Mouse (Mus musculus): Measurements from ENCODE around the gene Gm3415. TPM values are rescaled to one million over a fixed set of nuclear protein-coding genes. Genes with fewer than 3 reads are reported as not detected.
"Not testable (repeated sequence)": the region's sequence is repeated elsewhere in the genome, so short reads cannot be mapped to it uniquely, and the experiment has no call there.

The Gm3415 gene
- total and polyA plus RNA-seq, 2 experiments from 2014 or later = not detected

DNA sequence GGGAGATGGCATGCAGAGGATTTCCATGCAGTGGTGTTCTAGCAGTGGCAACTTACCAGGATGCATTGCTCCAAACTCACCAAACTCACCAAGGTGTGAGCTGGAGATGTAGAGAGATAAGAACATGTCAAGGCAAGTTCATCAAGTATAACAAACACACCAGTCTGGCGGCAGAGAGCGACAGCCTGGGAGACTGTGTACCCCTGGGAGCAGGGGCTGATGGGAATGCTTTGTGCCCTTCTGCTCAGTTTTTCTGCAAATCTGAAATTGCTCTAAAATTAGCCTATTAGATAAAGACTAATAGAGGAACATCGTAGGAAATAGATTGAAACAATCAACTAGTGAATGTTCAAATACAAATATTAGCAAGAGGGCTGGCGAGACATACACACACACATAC is 35.7 kb downstream of the Gm3415 start:
- ATAC-seq (no peak), DNase-seq (no peak)
- Histone ChIP-seq H3K4me2 (ENCODE audit: low read depth) (no peak overlapping the region), H3K4me3 (ENCODE audit: low read depth, low read length) (no peak overlapping the region), H3K27me3 (ENCODE audit: insufficient read depth, low read length) (no peaks in the 10 kb centered on the region), H3K9ac (no peak overlapping the region), H3K4me1 (ENCODE audit: insufficient read depth) (no peaks in the 10 kb centered on the region), H3K9me3 (ENCODE audit: low read length) (no peaks in the 10 kb centered on the region), H3K36me3 (ENCODE audit: insufficient read depth) (no peaks in the 10 kb centered on the region), H3K27ac (ENCODE audit: low read depth, low read length) (no peak overlapping the region)
- 70% methylated on average over 4 of the region's 4 CpGs for WGBS
- TF ChIP-seq CTCF (IDR thresholded peaks at IDR 0.05; ENCODE audit: low read depth) = no peak

DNA sequence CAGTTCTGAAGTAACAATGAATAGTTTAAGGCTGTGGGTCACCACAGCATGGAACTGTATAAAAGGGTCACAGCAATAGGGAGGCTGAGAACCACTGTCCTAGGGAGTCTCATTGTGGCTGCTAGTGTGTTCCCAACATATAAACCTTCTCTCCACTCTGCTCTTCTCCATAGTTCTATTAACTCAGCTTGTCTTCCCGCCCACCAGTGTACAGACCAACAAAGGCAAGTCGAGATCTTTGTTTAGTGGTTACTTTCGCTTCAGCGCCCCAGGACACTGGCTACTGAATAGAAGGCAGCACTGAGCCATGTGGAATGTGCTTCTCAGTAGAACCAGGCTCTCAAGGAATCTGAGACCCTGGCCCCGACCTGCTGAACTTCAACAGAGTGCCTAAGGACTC is 36.6 kb downstream of the Gm3415 start:
- DNase-seq = peak; percentile 30
- peak; percentile 53 for ATAC-seq
- Histone ChIP-seq H3K9ac (no peak overlapping the region), H3K4me3 (ENCODE audit: low read depth, low read length) (no peak overlapping the region), H3K27me3 (ENCODE audit: insufficient read depth, low read length) (no peaks in the 10 kb centered on the region), H3K4me2 (ENCODE audit: low read depth) (no peak overlapping the region), H3K27ac (ENCODE audit: low read depth, low read length) (no peak overlapping the region), H3K36me3 (ENCODE audit: insufficient read depth) (no peaks in the 10 kb centered on the region), H3K4me1 (ENCODE audit: insufficient read depth) (no peaks in the 10 kb centered on the region), H3K9me3 (ENCODE audit: low read length) (no peaks in the 10 kb centered on the region)
- 9% methylated on average over 5 of the region's 5 CpGs for WGBS
- no peak for TF ChIP-seq CTCF (IDR thresholded peaks at IDR 0.05; ENCODE audit: low read depth)

DNA sequence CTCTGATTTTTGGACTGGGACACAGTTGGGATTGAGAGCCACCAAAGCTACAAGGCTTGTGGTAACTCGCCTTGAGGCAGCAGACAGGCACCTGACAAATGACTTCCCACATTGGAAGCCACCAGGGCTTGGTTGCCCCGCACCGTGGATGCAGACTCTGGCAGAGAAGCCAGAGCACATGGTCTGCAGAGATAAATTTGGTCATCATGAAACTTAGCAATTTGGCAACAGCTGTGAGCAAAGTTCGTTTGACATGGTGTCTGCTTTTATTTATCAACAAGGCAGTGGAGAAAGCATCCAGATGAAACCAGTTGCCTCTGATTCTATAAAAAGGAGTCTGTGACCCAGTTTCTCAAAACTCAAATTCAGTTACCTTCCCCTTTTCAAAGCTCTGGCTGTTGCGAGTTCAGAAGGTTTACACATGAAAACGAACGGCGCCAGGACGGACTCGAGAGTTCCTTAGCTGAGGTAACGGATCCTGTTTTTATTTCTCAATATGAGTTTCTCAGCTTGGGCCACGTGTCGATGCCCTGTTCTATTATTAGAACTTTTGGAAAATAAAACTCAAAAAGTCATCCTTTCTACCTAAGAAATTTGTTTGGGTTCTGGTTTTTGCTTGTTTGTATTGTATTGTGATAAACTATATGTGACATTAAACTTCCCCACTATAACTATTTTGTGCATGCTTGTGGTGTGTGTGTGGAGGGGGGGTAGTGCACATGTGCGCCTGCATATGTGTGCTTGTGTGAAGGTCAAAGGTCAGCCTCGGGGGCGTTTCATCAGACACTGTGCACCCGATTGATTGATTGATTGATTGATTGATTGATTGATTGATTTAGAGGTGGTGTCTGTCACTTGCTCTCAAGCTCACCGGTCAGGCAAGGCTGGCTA is 40.9 kb downstream of the Gm3415 start:
- H3K27ac ChIP-seq (ENCODE audit: low read depth, low read length) = no peak overlapping the region
- no peaks in the 10 kb centered on the region for H3K36me3 ChIP-seq (ENCODE audit: insufficient read depth)
- no peak overlapping the region for H3K4me3 ChIP-seq (ENCODE audit: low read depth, low read length)
- no peak for ATAC-seq
- no peak for TF ChIP-seq CTCF (IDR thresholded peaks at IDR 0.05; ENCODE audit: low read depth)
- no peak overlapping the region for H3K9ac ChIP-seq
- no peaks in the 10 kb centered on the region for H3K9me3 ChIP-seq (ENCODE audit: low read length)
- H3K4me1 ChIP-seq (ENCODE audit: insufficient read depth) = no peaks in the 10 kb centered on the region
- DNase-seq = no peak
- no peak overlapping the region for H3K4me2 ChIP-seq (ENCODE audit: low read depth)
- H3K27me3 ChIP-seq (ENCODE audit: insufficient read depth, low read length) = no peaks in the 10 kb centered on the region
- WGBS = 81% methylated on average over 18 of the region's 18 CpGs

DNA sequence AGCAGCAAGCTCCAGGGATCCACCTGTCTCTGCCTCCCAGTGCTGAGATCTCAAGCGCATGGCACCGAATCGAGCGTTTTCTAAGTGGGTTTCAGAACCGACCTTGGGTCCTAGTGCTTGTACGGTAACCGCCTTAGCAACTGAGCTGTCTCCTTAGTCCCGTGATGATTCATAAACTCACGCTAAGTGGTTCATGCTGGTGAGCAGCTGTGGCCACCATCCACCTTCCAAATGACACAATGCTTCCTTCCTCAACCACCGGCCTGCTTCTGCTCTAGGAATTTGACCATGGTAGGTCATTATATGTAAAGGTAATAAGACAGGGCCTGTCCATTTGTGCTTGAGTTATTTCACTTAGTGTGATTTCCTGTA is 41.6 kb downstream of the Gm3415 start:
- H3K4me1 ChIP-seq (ENCODE audit: insufficient read depth) = no peaks in the 10 kb centered on the region
- no peaks in the 10 kb centered on the region for H3K36me3 ChIP-seq (ENCODE audit: insufficient read depth)
- no peak for ATAC-seq
- no peak overlapping the region for H3K4me2 ChIP-seq (ENCODE audit: low read depth)
- no peak overlapping the region for H3K27ac ChIP-seq (ENCODE audit: low read depth, low read length)
- no peak overlapping the region for H3K4me3 ChIP-seq (ENCODE audit: low read depth, low read length)
- no peaks in the 10 kb centered on the region for H3K9me3 ChIP-seq (ENCODE audit: low read length)
- 94% methylated on average over 10 of the region's 10 CpGs for WGBS
- TF ChIP-seq CTCF (IDR thresholded peaks at IDR 0.05; ENCODE audit: low read depth) = no peak
- no peaks in the 10 kb centered on the region for H3K27me3 ChIP-seq (ENCODE audit: insufficient read depth, low read length)
- DNase-seq = no peak
- no peak overlapping the region for H3K9ac ChIP-seq

DNA sequence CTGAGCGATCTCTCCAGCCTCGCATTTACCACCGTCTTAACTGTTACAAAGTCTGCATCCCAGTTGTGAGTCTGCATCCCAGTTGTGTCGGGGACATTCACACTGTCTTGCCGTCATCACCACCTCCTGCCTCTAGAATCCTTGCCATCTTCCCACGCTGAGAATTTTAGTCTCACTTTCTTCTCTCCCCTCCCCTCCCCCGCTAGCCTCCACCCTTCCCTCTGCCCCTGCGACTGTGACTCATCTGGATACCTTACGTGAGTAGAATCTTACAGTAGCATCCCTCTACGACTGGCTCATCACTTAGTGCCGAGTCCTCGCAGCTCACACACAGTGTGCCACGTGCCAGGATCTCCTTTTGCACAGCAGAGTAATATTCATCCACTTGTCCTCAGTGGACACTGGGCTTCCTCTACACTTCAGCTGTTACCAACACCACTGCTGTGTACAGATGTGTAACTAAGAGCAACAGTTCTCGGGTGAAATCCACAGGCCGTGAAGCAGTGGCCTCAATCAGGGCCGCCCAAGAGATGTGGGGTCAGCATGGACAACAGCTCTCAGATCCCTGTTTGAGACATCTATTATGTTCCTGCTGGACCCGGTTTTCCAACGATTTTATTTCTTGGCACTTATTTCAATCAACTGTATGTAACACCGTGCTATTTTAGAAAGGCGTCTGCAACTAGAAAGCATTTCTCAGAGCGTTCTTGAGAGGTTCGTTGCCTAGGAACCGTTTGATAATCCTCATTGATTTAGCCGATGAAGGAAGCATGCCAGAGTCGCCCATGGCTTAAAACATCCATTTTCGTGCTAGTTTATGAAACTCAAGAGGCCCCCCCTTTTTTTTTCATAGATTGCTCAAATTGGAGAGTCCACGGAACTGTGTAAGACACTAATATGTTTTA is 42.5 kb downstream of the Gm3415 start:
- Histone ChIP-seq H3K9ac (no peak overlapping the region), H3K27ac (ENCODE audit: low read depth, low read length) (peak overlapping the region; percentile 66), H3K9me3 (ENCODE audit: low read length) (no peaks in the 10 kb centered on the region), H3K36me3 (ENCODE audit: insufficient read depth) (no peaks in the 10 kb centered on the region), H3K4me1 (ENCODE audit: insufficient read depth) (no peaks in the 10 kb centered on the region), H3K27me3 (ENCODE audit: insufficient read depth, low read length) (no peaks in the 10 kb centered on the region), H3K4me3 (ENCODE audit: low read depth, low read length) (no peak overlapping the region), H3K4me2 (ENCODE audit: low read depth) (0 out of 2 replicates have a peak overlapping the region, but pooled peaks have one; percentile 15)
- ATAC-seq (peak; percentile 86), DNase-seq (peak; percentile 70)
- no peak for TF ChIP-seq CTCF (IDR thresholded peaks at IDR 0.05; ENCODE audit: low read depth)
- WGBS = 57% methylated on average over 27 of the region's 27 CpGs

DNA sequence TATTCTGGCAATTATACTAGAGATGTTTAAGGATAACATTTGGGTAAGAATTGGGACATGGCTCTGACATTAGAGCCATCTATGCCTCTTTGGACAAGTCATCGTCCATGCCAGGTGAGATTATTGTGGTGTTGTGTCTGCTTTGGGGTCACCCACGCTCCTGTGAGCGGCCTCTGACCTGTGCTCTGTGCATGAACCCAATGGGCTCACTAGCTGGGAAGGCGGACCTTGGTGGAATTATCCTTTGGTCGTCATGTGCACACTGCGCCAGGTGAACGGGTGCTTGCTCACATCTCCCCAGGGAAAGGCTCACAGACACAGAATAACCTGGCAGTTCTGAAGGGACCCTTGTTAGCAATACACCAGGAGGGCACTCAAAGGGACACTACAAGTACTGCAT is 43.3 kb downstream of the Gm3415 start:
- H3K9me3 ChIP-seq (ENCODE audit: low read length); H3K36me3 ChIP-seq (ENCODE audit: insufficient read depth); H3K4me1 ChIP-seq (ENCODE audit: insufficient read depth); DNase-seq; ATAC-seq; H3K4me2 ChIP-seq (ENCODE audit: low read depth); H3K9ac ChIP-seq; H3K27me3 ChIP-seq (ENCODE audit: insufficient read depth, low read length); H3K4me3 ChIP-seq (ENCODE audit: low read depth, low read length): not testable (repeated sequence)
- 80% methylated on average over 7 of the region's 7 CpGs for WGBS
- peak overlapping the region; percentile 66 for H3K27ac ChIP-seq (ENCODE audit: low read depth, low read length)

DNA sequence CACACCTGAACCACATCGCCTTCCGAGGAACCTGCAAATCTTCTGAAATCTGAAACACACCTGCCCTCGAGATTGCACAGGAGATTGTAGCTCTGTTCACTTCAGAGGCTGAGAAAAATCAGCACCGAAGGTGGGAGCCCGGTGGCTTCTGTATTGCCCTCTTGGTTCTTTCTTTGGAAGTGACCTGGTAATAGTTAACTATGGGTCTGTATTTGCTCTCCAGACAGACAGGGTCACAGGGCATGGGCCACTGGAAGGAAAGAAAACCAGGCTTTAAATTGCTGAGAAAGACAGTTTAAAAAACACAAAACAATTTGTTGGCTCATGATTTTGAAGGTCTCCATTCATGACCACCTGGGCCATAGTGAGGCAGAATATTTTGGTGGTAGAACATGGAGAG is 44.0 kb downstream of the Gm3415 start:
- ATAC-seq = no peak
- H3K4me3 ChIP-seq (ENCODE audit: low read depth, low read length) = no peak overlapping the region
- no peak for TF ChIP-seq CTCF (IDR thresholded peaks at IDR 0.05; ENCODE audit: low read depth)
- H3K27ac ChIP-seq (ENCODE audit: low read depth, low read length) = no peak overlapping the region
- no peaks in the 10 kb centered on the region for H3K27me3 ChIP-seq (ENCODE audit: insufficient read depth, low read length)
- H3K9ac ChIP-seq = no peak overlapping the region
- no peak for DNase-seq
- no peaks in the 10 kb centered on the region for H3K9me3 ChIP-seq (ENCODE audit: low read length)
- 86% methylated on average over 5 of the region's 5 CpGs for WGBS
- H3K4me2 ChIP-seq (ENCODE audit: low read depth) = no peak overlapping the region
- no peaks in the 10 kb centered on the region for H3K36me3 ChIP-seq (ENCODE audit: insufficient read depth)
- no peaks in the 10 kb centered on the region for H3K4me1 ChIP-seq (ENCODE audit: insufficient read depth)

Data from forebrain, postnatal 0 days (tissue).